Mouse (Mus musculus) heart, adult 9 months (tissue): ENCODE data around the gene Aqp9.
A peak's percentile ranks its signal among the peaks of the same experiment; 100 is the strongest.
"Not testable (repeated sequence)": the region's sequence is repeated elsewhere in the genome, so short reads cannot be mapped to it uniquely, and the experiment has no call there.

ENCODE experiments used
- DNase-seq, 2 experiments: peaks; one replicate each; pipeline ENCODE4 v3.0.0; 2022; ENCODE audit warnings: low spot score in 2 of 2

The Aqp9 gene

DNA sequence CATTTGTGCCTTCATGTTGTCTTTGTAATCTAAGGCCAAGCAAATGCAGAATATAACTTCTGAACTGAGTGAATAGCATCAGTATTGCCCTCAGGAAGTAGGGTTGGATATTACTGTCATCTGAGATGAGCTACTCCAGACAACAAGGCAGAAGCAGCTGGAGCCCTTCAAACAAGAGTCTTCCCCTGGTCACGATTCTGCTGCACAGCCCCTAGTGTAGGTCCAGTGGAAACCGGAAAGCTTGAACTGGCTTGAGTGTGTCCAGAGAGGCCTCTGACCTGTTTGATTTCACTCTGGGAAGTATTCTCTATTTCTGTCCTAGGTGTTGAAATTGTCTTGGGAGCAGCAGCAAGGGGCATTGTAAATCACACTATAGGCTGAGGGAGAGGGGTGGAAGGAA lies 29.5 kb downstream of the Aqp9 start:
- DNase-seq = no peak

- DNase-seq = no peak
Measured at GRCm38 (mm10) chr9:71137267-71137945, 31.1 kb downstream of the Aqp9 start.

DNA sequence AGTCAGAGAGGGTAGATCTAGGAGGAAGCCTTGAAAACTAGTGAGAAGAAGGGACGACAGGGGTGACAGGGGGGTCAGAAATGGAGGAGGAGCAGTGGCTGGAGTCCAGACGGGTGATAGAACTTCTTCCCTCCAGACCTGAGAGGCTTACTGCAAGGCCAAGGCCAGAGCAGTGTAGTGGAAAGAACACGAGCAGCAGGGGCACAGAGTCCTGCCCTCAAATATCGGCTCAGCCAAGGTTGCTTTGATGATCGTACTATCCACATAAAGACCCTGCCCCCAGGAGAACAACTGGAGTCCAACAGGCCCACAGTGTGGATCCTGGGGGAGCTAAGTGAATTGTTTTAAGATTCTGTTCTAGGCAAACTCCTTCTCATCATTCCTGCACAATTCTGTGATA lies 33.4 kb downstream of the Aqp9 start:
- no peak for DNase-seq

DNA sequence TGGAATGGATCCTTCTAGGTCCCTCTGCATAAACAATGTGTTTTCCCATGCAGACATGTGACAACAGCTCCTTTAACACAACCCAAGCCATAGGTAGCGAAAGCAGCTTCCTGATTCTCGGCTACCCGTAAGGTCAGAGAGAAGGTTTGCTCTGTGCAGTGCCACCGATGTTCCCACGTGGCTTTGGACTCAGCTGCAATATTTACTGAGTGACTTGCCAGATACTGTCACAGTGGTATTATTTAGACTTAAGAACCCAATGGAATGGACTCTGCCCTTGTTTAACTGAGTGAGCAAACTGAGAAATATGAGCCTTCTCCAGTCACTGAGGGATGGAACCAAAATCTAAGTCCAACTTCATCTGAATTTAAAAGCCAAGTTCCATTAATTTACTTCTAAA lies 35.3 kb downstream of the Aqp9 start:
- DNase-seq = no peak

GRCm38 (mm10) chr9:71131822-71132221 lies 36.7 kb downstream of the Aqp9 start:
- DNase-seq = no peak

DNA sequence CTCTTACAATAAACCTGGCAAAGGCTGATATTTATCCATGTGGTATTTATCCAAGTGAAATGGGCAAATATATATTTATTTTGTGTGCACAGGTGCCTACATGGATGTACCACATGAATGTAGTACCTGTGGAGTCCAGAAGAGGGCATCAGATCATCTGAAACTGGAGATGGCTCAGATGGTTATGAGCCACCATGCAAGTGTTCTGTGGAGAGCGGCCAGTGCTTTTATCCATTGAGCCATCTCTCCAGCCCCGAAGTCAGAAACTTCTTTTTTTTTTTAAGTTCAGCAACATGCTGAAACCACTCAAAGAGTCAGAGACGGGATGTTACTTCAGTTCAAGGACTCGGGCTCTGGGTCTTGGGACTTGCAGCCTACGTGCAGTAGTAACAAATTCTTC lies 39.6 kb downstream of the Aqp9 start:
- peak; percentile 10 to 53 for DNase-seq

- DNase-seq = no peak
Measured at GRCm38 (mm10) chr9:71126205-71126604, 42.3 kb downstream of the Aqp9 start.

GRCm38 (mm10) chr9:71123095-71123494 lies 45.4 kb downstream of the Aqp9 start:
- DNase-seq = not testable (repeated sequence)

DNA sequence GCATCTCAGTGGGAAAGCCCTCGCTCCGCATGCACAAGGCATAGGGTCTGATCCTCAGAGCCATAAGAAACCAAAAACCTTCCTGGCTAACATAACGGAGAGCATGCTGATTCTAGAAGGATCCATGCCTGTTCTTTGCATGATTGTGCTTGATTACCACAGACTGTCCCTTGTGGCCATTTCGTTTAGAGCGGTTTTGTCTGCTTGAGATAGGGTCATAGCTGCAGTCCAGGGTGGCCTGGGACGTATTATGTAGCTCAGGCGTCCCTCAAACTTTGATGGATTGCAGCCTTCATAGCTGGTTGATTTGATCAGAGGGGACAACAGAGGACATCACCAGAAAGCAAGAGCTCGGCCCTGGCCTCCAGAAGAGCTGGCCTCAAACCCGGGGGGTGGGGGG lies 47.6 kb downstream of the Aqp9 start:
- no peak for DNase-seq

DNA sequence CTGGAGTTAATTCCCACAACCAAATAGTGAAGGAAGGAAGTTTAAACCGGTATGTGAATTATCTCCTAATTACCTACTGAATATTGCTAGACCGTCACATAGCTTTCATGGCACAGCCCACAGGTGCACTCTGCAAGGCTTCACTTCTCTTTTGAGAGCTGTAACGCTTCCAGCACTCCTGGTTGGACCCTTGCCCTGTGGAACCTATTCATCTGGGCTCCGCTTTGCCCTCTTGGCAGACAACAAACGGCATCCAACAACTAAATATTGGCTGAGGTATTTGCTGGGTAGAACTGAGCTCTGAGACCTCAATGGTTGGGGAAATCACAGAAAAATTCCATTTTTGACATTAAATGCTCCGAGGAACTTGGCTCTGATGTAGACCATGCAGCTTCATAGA lies 55.3 kb downstream of the Aqp9 start:
- DNase-seq = no peak

DNA sequence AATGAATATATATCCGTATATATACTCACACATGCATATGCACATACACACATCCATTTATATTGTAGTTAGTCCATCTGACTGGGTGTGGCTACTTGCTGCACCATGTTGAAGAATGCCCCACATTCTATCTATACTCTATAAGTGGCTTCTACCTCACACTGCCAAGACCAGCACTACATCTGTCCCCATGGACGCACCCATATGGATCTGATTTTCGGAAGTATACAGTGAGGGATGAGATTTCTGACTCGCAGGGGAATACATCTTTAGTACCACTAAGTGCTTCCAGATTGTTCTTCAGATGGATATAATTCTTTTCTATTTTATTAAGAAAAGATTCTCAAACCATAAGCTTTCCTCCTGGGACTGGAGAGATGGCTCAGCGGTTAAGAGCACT lies 65.0 kb downstream of the Aqp9 start:
- no peak for DNase-seq

- DNase-seq = no peak
Measured at GRCm38 (mm10) chr9:71094066-71094465, 74.4 kb downstream of the Aqp9 start.

DNA sequence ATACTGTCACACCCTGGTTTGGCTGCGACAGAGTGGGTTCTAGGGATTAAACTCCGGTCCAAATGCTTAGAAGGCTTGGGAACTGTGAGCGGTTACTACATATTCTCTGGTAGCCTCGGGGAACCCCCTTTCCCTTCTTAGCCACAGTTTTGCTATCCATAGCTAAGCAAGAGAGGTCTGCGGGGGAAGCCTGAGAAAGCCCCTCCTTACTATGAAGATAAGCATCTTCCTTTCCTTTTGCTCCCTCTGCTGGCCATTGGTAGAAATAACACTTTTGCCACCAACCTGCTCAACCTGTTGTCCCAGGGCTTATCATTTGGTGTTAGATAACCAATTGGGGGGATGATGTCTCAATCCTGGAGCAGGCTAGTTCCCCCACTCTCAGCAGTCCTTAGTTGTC lies 76.4 kb downstream of the Aqp9 start:
- no peak for DNase-seq

DNA sequence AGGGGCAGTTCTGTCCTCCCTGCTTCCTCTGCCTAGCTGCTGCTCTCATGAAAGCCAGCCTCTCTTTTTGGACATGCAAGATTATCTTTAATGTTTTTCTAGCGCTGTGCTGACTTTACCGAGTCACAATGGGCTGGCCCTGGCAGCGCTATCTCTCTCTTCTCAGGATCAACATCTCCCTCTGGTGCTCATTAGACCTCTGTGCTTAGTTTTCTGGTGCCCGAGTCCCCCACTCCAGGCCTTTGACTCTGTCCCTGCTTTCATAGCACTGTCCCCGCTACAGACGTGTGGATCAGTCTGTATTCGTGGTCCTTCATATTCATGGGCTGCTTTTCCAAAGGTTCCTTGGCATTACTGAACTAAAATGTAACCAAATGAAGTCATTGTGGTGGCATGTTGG lies 89.3 kb downstream of the Aqp9 start:
- no peak for DNase-seq

DNA sequence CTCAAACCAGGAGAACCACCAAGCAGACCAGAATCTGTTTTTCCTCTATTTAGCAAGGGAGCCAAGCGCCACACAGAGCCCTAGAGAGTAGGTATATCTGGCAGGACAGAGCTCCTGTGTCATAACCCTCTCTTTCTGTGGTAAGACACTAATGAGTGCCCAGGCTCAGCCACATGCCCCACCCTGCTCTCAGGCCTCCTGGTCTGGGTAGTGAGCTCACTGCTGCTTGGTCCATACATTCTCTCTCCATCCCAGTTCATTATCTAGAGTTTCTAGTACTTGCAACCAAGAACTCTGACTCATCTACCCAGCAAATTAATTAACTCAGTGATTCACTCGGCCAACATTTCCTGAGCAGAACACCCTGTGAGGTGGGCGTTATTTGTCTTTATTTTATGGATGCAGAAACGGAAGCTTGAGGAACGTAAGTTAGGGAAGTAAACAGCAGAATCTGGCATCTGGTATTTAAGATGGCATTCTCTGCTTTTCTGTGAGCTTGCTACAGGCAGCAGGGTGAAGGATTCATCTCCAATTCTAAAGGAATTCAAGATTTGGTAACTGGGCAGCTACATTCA lies 91.1 kb downstream of the Aqp9 start:
- no peak for DNase-seq

- no peak for DNase-seq
Measured at GRCm38 (mm10) chr9:71076201-71076648, 92.3 kb downstream of the Aqp9 start.

- no peak for DNase-seq
Measured at GRCm38 (mm10) chr9:71073831-71074230, 94.7 kb downstream of the Aqp9 start.

GRCm38 (mm10) chr9:71073076-71073475 lies 95.4 kb downstream of the Aqp9 start:
- no peak for DNase-seq

- DNase-seq = no peak
Measured at GRCm38 (mm10) chr9:71072502-71072901, 96.0 kb downstream of the Aqp9 start.

- no peak for DNase-seq
Measured at GRCm38 (mm10) chr9:71071581-71072330, 96.7 kb downstream of the Aqp9 start.

- DNase-seq = no peak
Measured at GRCm38 (mm10) chr9:71070628-71071027, 97.9 kb downstream of the Aqp9 start.

DNA sequence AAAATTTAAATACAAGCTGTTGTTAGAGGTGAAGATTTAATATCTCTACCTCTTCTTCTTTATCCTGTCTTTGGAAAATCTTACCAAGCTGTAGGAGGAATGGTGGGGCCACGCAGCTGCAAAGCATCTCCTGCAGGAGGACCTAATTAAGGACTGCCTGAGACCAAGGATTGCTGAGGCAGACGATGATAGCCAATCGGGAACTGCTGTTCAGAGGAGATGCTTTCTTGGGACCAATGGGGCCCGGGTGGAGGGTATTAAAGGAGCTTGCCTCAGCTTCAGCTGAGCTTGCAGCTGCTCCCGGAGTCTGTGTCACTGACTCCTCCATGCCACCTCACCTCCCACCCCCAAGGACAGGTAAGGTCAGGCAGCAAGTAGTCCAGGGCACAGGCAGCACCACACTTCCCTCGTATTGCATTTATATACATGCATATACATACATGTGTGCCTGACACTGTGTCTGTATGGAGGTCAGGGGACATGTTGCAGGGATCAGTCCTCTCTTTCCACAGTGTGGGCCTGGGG lies 99.6 kb downstream of the Aqp9 start:
- DNase-seq = no peak

- DNase-seq = no peak
Measured at GRCm38 (mm10) chr9:71067156-71067555, 101.3 kb downstream of the Aqp9 start.
